Mouse (Mus musculus): ENCODE results near the gene Sit1.

DNA sequence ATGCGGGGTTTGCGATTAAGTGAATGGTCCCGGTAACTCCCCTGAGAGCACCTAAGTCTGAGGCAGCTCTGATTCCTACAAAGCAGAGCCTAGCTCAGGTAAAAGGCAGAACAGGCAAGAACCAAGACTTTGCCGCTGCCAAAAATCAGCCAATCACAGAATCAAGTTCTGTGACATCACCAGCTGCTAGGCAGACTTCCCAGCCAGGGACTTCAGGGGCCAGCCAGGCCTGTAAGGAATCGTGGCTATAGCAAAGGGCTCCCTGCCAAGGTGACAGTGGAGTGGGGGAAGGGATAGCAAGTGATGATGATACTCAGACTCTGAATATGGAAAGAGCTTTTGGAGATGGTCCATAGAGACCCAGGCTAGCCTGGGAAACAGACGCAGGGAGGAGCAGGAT lies 36.4 kb upstream of the Sit1 start:
- no peak for TF ChIP-seq CTCF (IDR thresholded peaks at IDR 0.05; ENCODE audit: low read depth)
- TF ChIP-seq EP300 (optimal IDR thresholded peaks at IDR 0.05): no peak
